Mouse (Mus musculus): Measurements from ENCODE around the gene Tgfbr3. TPM values are rescaled to one million over a fixed set of nuclear protein-coding genes. Genes with fewer than 3 reads are reported as not detected.

The Tgfbr3 gene
- polyA plus RNA-seq, 2 experiments = 20.7 to 29.0 TPM

GRCm38 (mm10) chr5:107110089-107110879 is 179.1 kb downstream of the Tgfbr3 start:
- DNase-seq (ENCODE audit: low spot score) = no peak
- no peaks in the 10 kb centered on the region for H3K27me3 ChIP-seq (ENCODE audit: control insufficient read depth, insufficient read depth, low read length)
- no peak overlapping the region; the same call in 1 of the 2 replicates for H3K4me2 ChIP-seq (replicated peaks; ENCODE audit: low read depth, low read length, severe bottlenecking)
- TF ChIP-seq POLR2A (IDR thresholded peaks at IDR 0.05; ENCODE audit: borderline replicate concordance, extremely low read depth, insufficient read depth, insufficient read length) = no peak
- peaks cover 34% of the 10 kb centered on the region for H3K36me3 ChIP-seq (ENCODE audit: control insufficient read depth, insufficient read depth, low read length)
- H3K9ac ChIP-seq (ENCODE audit: low read depth, low read length, severe bottlenecking) = no peak overlapping the region
- WGBS = 35% methylated on average over 13 of the region's 13 CpGs
- peak overlapping the region; percentile 62 for H3K27ac ChIP-seq (replicated peaks; ENCODE audit: low read depth, low read length)
- ATAC-seq (ENCODE audit: low FRiP score, low read depth) = no peak
- H3K4me1 ChIP-seq (ENCODE audit: control insufficient read depth, insufficient read depth, low read length) = peaks cover 27% of the 10 kb centered on the region
- no peaks in the 10 kb centered on the region for H3K9me3 ChIP-seq (ENCODE audit: control insufficient read depth, low read length)
- no peak overlapping the region for H3K4me3 ChIP-seq (replicated peaks; ENCODE audit: low read length)

DNA sequence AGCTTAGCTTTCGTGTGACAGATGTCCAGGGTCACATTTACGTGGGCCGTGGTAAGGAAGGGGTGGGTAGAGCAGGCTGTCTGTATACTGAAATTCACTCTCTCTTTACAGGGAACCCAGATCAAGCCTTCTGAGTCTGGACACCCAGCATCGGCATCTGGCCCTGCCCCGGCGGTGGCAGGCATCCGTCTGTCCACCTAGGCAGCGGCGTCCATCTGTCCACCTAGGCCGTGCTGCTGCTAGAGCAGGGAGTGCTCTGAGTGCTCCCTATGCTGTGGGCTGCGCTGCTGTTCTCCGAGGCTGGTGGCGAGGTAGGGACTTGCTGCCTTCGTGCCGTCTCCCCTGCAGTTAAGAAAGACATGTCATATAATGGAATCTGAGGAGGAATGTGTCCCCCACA is 180.0 kb downstream of the Tgfbr3 start:
- H3K4me1 ChIP-seq (ENCODE audit: control insufficient read depth, insufficient read depth, low read length) = peaks cover 27% of the 10 kb centered on the region
- no peaks in the 10 kb centered on the region for H3K27me3 ChIP-seq (ENCODE audit: control insufficient read depth, insufficient read depth, low read length)
- ATAC-seq (ENCODE audit: low FRiP score, low read depth) = no peak
- no peak overlapping the region for H3K4me3 ChIP-seq (replicated peaks; ENCODE audit: low read length)
- DNase-seq (ENCODE audit: low spot score) = no peak
- WGBS = 61% methylated on average over 15 of the region's 15 CpGs
- peaks cover 33% of the 10 kb centered on the region for H3K36me3 ChIP-seq (ENCODE audit: control insufficient read depth, insufficient read depth, low read length)
- no peak overlapping the region for H3K4me2 ChIP-seq (replicated peaks; ENCODE audit: low read depth, low read length, severe bottlenecking)
- TF ChIP-seq POLR2A (IDR thresholded peaks at IDR 0.05; ENCODE audit: borderline replicate concordance, extremely low read depth, insufficient read depth, insufficient read length) = no peak
- no peaks in the 10 kb centered on the region for H3K9me3 ChIP-seq (ENCODE audit: control insufficient read depth, low read length)
- no peak overlapping the region for H3K9ac ChIP-seq (ENCODE audit: low read depth, low read length, severe bottlenecking)
- no peak overlapping the region for H3K27ac ChIP-seq (replicated peaks; ENCODE audit: low read depth, low read length)

GRCm38 (mm10) chr5:107106793-107107192 is 182.6 kb downstream of the Tgfbr3 start:
- H3K4me2 ChIP-seq (replicated peaks; ENCODE audit: low read depth, low read length, severe bottlenecking) = no peak overlapping the region
- no peak overlapping the region for H3K27ac ChIP-seq (replicated peaks; ENCODE audit: low read depth, low read length)
- H3K27me3 ChIP-seq (ENCODE audit: control insufficient read depth, insufficient read depth, low read length) = no peaks in the 10 kb centered on the region
- H3K4me1 ChIP-seq (ENCODE audit: control insufficient read depth, insufficient read depth, low read length) = peaks cover 29% of the 10 kb centered on the region
- H3K9ac ChIP-seq (ENCODE audit: low read depth, low read length, severe bottlenecking) = no peak overlapping the region
- no peak overlapping the region for H3K4me3 ChIP-seq (replicated peaks; ENCODE audit: low read length)
- DNase-seq (ENCODE audit: low spot score) (no peak), ATAC-seq (ENCODE audit: low FRiP score, low read depth) (no peak)
- 46% methylated on average over 12 of the region's 12 CpGs for WGBS
- no peaks in the 10 kb centered on the region for H3K9me3 ChIP-seq (ENCODE audit: control insufficient read depth, low read length)
- no peak for TF ChIP-seq POLR2A (IDR thresholded peaks at IDR 0.05; ENCODE audit: borderline replicate concordance, extremely low read depth, insufficient read depth, insufficient read length)
- H3K36me3 ChIP-seq (ENCODE audit: control insufficient read depth, insufficient read depth, low read length) = peaks cover 26% of the 10 kb centered on the region

- no peak for ATAC-seq (ENCODE audit: low FRiP score, low read depth)
- Histone ChIP-seq H3K4me2 (replicated peaks; ENCODE audit: low read depth, low read length, severe bottlenecking) (no peak overlapping the region), H3K9ac (ENCODE audit: low read depth, low read length, severe bottlenecking) (no peak overlapping the region), H3K9me3 (ENCODE audit: control insufficient read depth, low read length) (no peaks in the 10 kb centered on the region), H3K36me3 (ENCODE audit: control insufficient read depth, insufficient read depth, low read length) (peaks cover 26% of the 10 kb centered on the region), H3K27ac (replicated peaks; ENCODE audit: low read depth, low read length) (no peak overlapping the region), H3K4me1 (ENCODE audit: control insufficient read depth, insufficient read depth, low read length) (peaks cover 26% of the 10 kb centered on the region), H3K27me3 (ENCODE audit: control insufficient read depth, insufficient read depth, low read length) (no peaks in the 10 kb centered on the region), H3K4me3 (replicated peaks; ENCODE audit: low read length) (no peak overlapping the region)
- TF ChIP-seq POLR2A (IDR thresholded peaks at IDR 0.05; ENCODE audit: borderline replicate concordance, extremely low read depth, insufficient read depth, insufficient read length) = no peak
- no peak for DNase-seq (ENCODE audit: low spot score)
- 69% methylated on average over 2 of the region's 2 CpGs for WGBS
These were observed 183.3 kb downstream of the Tgfbr3 start for GRCm38 (mm10) chr5:107106139-107106538.

DNA sequence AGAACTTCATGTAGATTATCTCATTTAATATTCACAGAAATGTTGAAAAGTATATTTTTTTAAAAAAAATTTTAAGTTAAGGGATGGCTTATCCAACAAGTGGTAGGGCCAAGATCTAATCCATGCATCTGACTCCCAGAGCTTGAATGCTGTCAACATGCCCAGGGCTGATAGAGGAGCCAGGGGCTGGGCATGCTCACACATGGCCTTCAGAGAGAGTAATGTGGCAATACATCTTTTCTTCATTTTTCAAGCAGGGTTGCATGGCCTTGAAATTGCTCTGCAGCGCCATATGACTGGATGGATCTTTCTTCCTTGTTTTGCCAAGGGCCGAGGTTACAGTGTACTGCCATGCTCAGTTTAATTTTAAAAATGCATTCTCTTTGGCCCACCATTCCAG is 185.8 kb downstream of the Tgfbr3 start:
- no peak overlapping the region for H3K27ac ChIP-seq (replicated peaks; ENCODE audit: low read depth, low read length)
- TF ChIP-seq POLR2A (IDR thresholded peaks at IDR 0.05; ENCODE audit: borderline replicate concordance, extremely low read depth, insufficient read depth, insufficient read length) = no peak
- H3K36me3 ChIP-seq (ENCODE audit: control insufficient read depth, insufficient read depth, low read length) = peaks cover 12% of the 10 kb centered on the region
- 87% methylated on average over 2 of the region's 2 CpGs for whole genome bisulfite sequencing
- H3K27me3 ChIP-seq (ENCODE audit: control insufficient read depth, insufficient read depth, low read length) = no peaks in the 10 kb centered on the region
- H3K4me1 ChIP-seq (ENCODE audit: control insufficient read depth, insufficient read depth, low read length) = peaks cover 15% of the 10 kb centered on the region
- no peak overlapping the region for H3K9ac ChIP-seq (ENCODE audit: low read depth, low read length, severe bottlenecking)
- no peak overlapping the region for H3K4me3 ChIP-seq (replicated peaks; ENCODE audit: low read length)
- no peak for ATAC-seq (ENCODE audit: low FRiP score, low read depth)
- no peak for DNase-seq (ENCODE audit: low spot score)
- H3K4me2 ChIP-seq (replicated peaks; ENCODE audit: low read depth, low read length, severe bottlenecking) = no peak overlapping the region
- no peaks in the 10 kb centered on the region for H3K9me3 ChIP-seq (ENCODE audit: control insufficient read depth, low read length)
